Comparison of ENCODE assay signal across 34 mouse cellular contexts in the genomic region with DNA sequence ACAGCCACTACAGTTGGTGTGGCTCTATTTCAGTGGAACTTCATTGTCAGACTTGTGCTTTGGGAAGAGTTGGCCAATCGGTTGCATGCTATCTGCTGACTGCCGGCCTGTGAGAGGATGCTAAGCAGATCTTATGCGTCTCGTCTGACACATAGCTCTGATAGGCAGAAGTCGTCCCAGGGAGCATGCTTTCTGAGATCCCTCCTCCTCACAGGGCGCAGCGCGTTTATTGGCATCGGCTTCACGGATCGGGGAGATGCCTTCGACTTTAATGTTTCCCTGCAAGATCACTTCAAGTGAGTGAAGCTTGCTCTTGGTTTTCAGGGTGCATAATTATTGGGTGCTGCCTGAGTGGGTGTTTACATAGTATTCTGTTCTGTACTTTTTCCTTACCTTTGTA.
"Had no signal": no experiment of that assay in that cellular context is flagged by ENCODE, and none has a peak within 500 bp of the region (broad histone marks: within the 10 kb centered on the region; RNA-seq: fewer than 3 reads in every experiment).

No protein-coding gene starts in this region.

- ATAC-seq: hindbrain, embryonic 16.5 days; hindbrain, postnatal 0 days; inflammation-experienced regulatory T-cells, adult 6 months; intestine, embryonic 15.5 days; intestine, embryonic 16.5 days; intestine, postnatal 0 days had no signal

- H3K27me3 ChIP-seq: heart, embryonic 12.5 days; heart, embryonic 13.5 days; heart, embryonic 15.5 days; hindbrain, embryonic 12.5 days; hindbrain, embryonic 13.5 days; hindbrain, embryonic 15.5 days; intestine, embryonic 15.5 days; kidney, embryonic 15.5 days had no signal

- H3K9ac ChIP-seq: heart, embryonic 12.5 days; heart, embryonic 13.5 days; heart, embryonic 15.5 days; hindbrain, embryonic 12.5 days; hindbrain, embryonic 13.5 days; hindbrain, embryonic 14.5 days; hindbrain, embryonic 15.5 days; intestine, embryonic 15.5 days; kidney, embryonic 15.5 days had no signal

- H3K4me3 ChIP-seq: heart, embryonic 12.5 days; heart, embryonic 13.5 days; heart, embryonic 15.5 days; hindbrain, embryonic 10.5 days; hindbrain, embryonic 12.5 days; hindbrain, embryonic 13.5 days; hindbrain, embryonic 15.5 days; intestine, embryonic 15.5 days; kidney, embryonic 15.5 days; layer of hippocampus, adult 2 months; left cerebral cortex, adult 2 months had no signal

- H3K4me2 ChIP-seq: heart, embryonic 12.5 days; heart, embryonic 13.5 days; heart, embryonic 15.5 days; hindbrain, embryonic 12.5 days; hindbrain, embryonic 13.5 days; hindbrain, embryonic 14.5 days; hindbrain, embryonic 15.5 days; intestine, embryonic 15.5 days; kidney, embryonic 15.5 days had no signal

- H3K4me1 ChIP-seq: heart, embryonic 12.5 days; hindbrain, embryonic 10.5 days; hindbrain, embryonic 12.5 days; intestine, embryonic 15.5 days; kidney, embryonic 15.5 days had no signal

- H3K27ac ChIP-seq: heart, embryonic 13.5 days; heart, embryonic 15.5 days; hindbrain, embryonic 10.5 days; hindbrain, embryonic 12.5 days; hindbrain, embryonic 13.5 days; hindbrain, embryonic 14.5 days; hindbrain, embryonic 15.5 days; hindbrain, postnatal 0 days; intestine, embryonic 15.5 days; kidney, embryonic 15.5 days; kidney, postnatal 0 days; layer of hippocampus, adult 2 months; left cerebral cortex, adult 2 months had no signal

- H3K9me3 ChIP-seq: heart, embryonic 12.5 days; heart, embryonic 13.5 days; heart, embryonic 15.5 days; hindbrain, embryonic 10.5 days; hindbrain, embryonic 12.5 days; hindbrain, embryonic 13.5 days; hindbrain, embryonic 15.5 days; intestine, embryonic 15.5 days; kidney, embryonic 15.5 days had no signal

- DNase-seq: heart, postnatal 10 days; heart, postnatal 14 days; heart, postnatal 36 days; heart, postnatal 4 days; kidney, adult 11 months; kidney, adult 18-20 months; kidney, adult 2 months; kidney, adult 8-10 months; kidney, adult 9 months; kidney, postnatal 10 days; kidney, postnatal 14 days; kidney, postnatal 25 days; kidney, postnatal 36 days; kidney, postnatal 4 days; layer of hippocampus, adult 9-11 months; layer of hippocampus, postnatal 36 days had no signal
